Mouse (Mus musculus) midbrain, embryonic 11.5 days (tissue): Measurements from ENCODE around the gene Rps21. TPM values are rescaled to one million over a fixed set of nuclear protein-coding genes. Genes with fewer than 3 reads are reported as not detected.

Source experiments
- ATAC-seq: fragments of 200-750 bp; cut with Nextera tagmentation; 2 replicates; pipeline ENCODE4 v1.8.0; 2017; ENCODE audit warnings: moderate TSS enrichment, moderate library complexity; ENCODE audit not compliant: low FRiP score
- DNase-seq: peaks from one replicate; pipeline ENCODE4 v3.0.0; 2015; ENCODE audit warnings: low spot score; ENCODE audit errors: missing footprints
- H3K27ac ChIP-seq: fragments of 300-500 bp; sonication (generic); 2 replicates; pipeline ENCODE4 v1.5.1; 2014; ENCODE audit warnings: low read depth, low read length
- H3K27me3 ChIP-seq: fragments of 300-500 bp; sonication (generic); 2 replicates; pipeline ENCODE4 v1.6.1; 2014; ENCODE audit warnings: mild to moderate bottlenecking, low read length, moderate library complexity, mixed read lengths; ENCODE audit not compliant: control insufficient read depth, insufficient read depth
- H3K36me3 ChIP-seq: fragments of 300-500 bp; sonication (generic); 2 replicates; pipeline ENCODE4 v1.6.1; 2014; ENCODE audit warnings: mild to moderate bottlenecking, low read length, moderate library complexity, mixed read lengths; ENCODE audit not compliant: control insufficient read depth, insufficient read depth
- H3K4me1 ChIP-seq: fragments of 300-500 bp; sonication (generic); 2 replicates; pipeline ENCODE4 v1.6.1; 2014; ENCODE audit warnings: low read length; ENCODE audit not compliant: control insufficient read depth, insufficient read depth
- H3K4me2 ChIP-seq: fragments of 300-500 bp; sonication (generic); 2 replicates; pipeline ENCODE4 v1.6.1; 2014; ENCODE audit warnings: mild to moderate bottlenecking, moderate library complexity
- H3K4me3 ChIP-seq: fragments of 300-500 bp; sonication (generic); 2 replicates; pipeline ENCODE4 v1.5.1; 2014; ENCODE audit warnings: low read depth, low read length
- H3K9ac ChIP-seq: fragments of 300-500 bp; sonication (generic); 2 replicates; pipeline ENCODE4 v1.6.1; 2014; ENCODE audit warnings: low read length
- H3K9me3 ChIP-seq: fragments of 300-500 bp; sonication (generic); 2 replicates; pipeline ENCODE4 v1.6.1; 2016; ENCODE audit warnings: low read length; ENCODE audit not compliant: control insufficient read depth
- WGBS: fragments of 180-500 bp; shearing (Covaris S2); extraction: QIAGEN DNeasy Blood & Tissue Kit; methylation state at CpG from one replicate; pipeline ENCODE4 v1.1.7; 2014; 5-methylcytosine and 5-hydroxymethylcytosine counted together
- polyA plus RNA-seq: library from polyadenylated mRNA; unstranded; fragments of >200 nt; fragmentation: Nextera tagmentation; extraction: Ambion mirVana; gene quantifications from 2 replicates; pipeline ENCODE4 v1.2.1, GENCODE M21; 2014

Rps21 gene
- polyA plus RNA-seq: 443 and 494 TPM in 2 replicates

DNA sequence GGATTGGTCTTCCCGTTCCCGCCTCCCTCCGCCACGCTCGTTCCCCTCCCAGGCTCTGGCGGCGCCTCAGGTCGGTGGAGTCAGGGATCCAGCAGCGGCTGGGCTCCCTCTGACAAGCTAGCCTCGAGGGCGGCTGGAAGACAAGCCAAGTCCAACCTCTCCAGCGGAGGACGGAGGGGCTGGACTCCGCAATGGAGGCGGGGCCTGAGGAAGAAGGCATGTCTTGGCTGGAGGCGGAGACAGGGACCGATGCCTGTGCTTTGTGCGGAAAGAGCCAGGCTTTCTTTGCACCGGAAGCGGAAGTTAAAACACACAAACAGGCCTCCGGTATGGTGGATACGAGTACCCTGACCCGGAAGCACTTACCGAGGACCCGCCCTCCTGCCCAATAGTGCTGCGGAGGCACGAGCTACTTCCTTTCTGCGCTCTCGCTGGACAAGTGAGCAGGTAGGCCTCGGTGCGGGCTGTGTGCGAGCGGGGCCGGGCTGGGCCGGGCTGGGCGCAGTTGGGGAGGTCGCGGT is at the start of gene Rps21:
Gene Rps21 (plus strand): TSS at position 377 of the 521 bp plus-strand sequence.
- Histone ChIP-seq H3K9me3 (no peaks in the 10 kb centered on the region), H3K27me3 (no peaks in the 10 kb centered on the region), H3K4me2 (peak within 1 kb of the TSS; percentile 82), H3K4me3 (peak within 1 kb of the TSS; percentile 77), H3K36me3 (no peaks in the 10 kb centered on the region), H3K9ac (peak within 1 kb of the TSS; percentile 85), H3K27ac (peak within 1 kb of the TSS; percentile 91), H3K4me1 (peaks cover 13% of the 10 kb centered on the region)
- DNase-seq (peak; percentile 100), ATAC-seq (peak; percentile 96)
- under 1% methylated on average over 38 of the region's 38 CpGs for WGBS

- DNase-seq: peak; percentile 87
- Histone ChIP-seq H3K36me3 (no peaks in the 10 kb centered on the region), H3K4me3 (no peak overlapping the region), H3K9ac (no peak overlapping the region), H3K9me3 (no peaks in the 10 kb centered on the region; the same call in 1 of the 2 replicates), H3K27ac (no peak overlapping the region), H3K4me1 (no peaks in the 10 kb centered on the region), H3K4me2 (no peak overlapping the region), H3K27me3 (no peaks in the 10 kb centered on the region)
- ATAC-seq: no peak
- 70% methylated on average over 7 of the region's 7 CpGs for WGBS
These were observed 49.3 kb upstream of the Rps21 start for GRCm38 (mm10) chr2:180207840-180208239.

GRCm38 (mm10) chr2:180208976-180209375 is 48.2 kb upstream of the Rps21 start:
- ATAC-seq: no peak

DNA sequence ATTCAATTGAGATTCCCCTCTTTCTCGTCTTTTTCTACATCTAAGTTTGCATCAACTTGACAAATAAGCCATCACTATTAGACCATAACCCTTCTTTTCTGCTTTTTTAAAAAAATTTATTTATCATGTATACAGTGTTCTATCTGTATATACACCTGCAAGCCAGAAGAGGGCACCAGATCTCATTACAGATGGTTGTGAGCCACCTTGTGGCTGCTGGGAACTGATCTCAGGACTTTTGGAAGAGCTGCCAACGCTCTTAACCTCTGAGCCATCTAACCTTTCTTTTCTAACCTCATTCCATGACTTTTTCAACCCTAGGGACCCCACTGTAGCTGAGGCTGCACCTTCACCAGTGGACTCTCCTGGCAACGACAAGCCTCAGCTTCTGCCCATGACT is 44.9 kb upstream of the Rps21 start:
- H3K36me3 ChIP-seq: no peaks in the 10 kb centered on the region
- ATAC-seq: no peak
- WGBS: 90% methylated on average over 3 of the region's 3 CpGs
- no peaks in the 10 kb centered on the region for H3K4me1 ChIP-seq
- no peak overlapping the region for H3K27ac ChIP-seq
- H3K4me3 ChIP-seq: no peak overlapping the region
- no peaks in the 10 kb centered on the region; the same call in 1 of the 2 replicates for H3K9me3 ChIP-seq
- no peak for DNase-seq
- H3K9ac ChIP-seq: no peak overlapping the region
- no peak overlapping the region for H3K4me2 ChIP-seq
- H3K27me3 ChIP-seq: no peaks in the 10 kb centered on the region

More at GRCm38 (mm10) chr2:180208976-180209375, 48.2 kb upstream of the Rps21 start:
- no peaks in the 10 kb centered on the region; the same call in 1 of the 2 replicates for H3K9me3 ChIP-seq
- H3K9ac ChIP-seq: no peak overlapping the region
- H3K36me3 ChIP-seq: no peaks in the 10 kb centered on the region
- H3K4me2 ChIP-seq: no peak overlapping the region
- H3K27me3 ChIP-seq: no peaks in the 10 kb centered on the region
- H3K27ac ChIP-seq: no peak overlapping the region
- no peak overlapping the region for H3K4me3 ChIP-seq
- H3K4me1 ChIP-seq: no peaks in the 10 kb centered on the region
- 68% methylated on average over 1 of the region's 1 CpGs for WGBS
- DNase-seq: no peak

DNA sequence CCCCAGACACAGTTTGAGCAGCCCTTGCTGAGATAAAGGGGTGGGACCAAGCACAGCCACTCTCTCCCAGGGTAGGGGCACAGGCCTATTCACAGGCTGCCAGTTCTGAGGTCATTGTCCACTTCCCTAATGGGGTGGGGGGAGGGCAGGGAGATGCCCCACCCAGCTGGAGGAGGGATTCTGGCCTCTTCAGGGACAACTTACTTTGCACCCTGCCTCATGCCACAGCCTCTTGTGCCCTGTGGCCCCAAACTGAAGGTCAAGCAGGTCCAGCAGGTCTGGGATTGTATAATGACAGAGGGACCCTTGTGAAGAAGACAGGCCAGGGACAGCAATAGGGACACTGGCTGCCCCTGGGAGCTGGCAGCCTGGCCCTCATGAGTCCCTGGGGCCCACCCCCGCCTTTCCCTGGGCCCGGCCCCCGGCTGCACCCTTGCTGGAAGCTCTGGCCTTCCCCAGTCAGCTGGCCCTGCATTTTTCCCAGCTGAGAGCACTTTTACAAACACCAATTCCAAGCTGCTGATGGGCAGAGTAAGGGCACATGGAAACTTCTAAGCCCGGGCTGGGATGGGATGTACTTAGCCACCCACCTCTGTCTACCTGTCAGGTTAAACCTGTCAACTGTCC is 42.7 kb upstream of the Rps21 start:
- H3K9me3 ChIP-seq: no peaks in the 10 kb centered on the region; the same call in 1 of the 2 replicates
- no peaks in the 10 kb centered on the region for H3K27me3 ChIP-seq
- H3K9ac ChIP-seq: no peak overlapping the region
- H3K36me3 ChIP-seq: no peaks in the 10 kb centered on the region
- ATAC-seq (no peak), DNase-seq (no peak)
- no peak overlapping the region for H3K4me2 ChIP-seq
- H3K27ac ChIP-seq: no peak overlapping the region
- no peak overlapping the region for H3K4me3 ChIP-seq
- 83% methylated on average over 4 of the region's 4 CpGs for WGBS
- H3K4me1 ChIP-seq: no peaks in the 10 kb centered on the region

GRCm38 (mm10) chr2:180215011-180215461 is 42.1 kb upstream of the Rps21 start:
- Histone ChIP-seq H3K27ac (no peak overlapping the region), H3K4me2 (no peak overlapping the region), H3K36me3 (no peaks in the 10 kb centered on the region), H3K4me3 (no peak overlapping the region), H3K9ac (no peak overlapping the region), H3K4me1 (no peaks in the 10 kb centered on the region), H3K9me3 (no peaks in the 10 kb centered on the region; the same call in 1 of the 2 replicates), H3K27me3 (no peaks in the 10 kb centered on the region)
- no peak for ATAC-seq
- DNase-seq: no peak
- 79% methylated on average over 8 of the region's 8 CpGs for WGBS

- Histone ChIP-seq H3K36me3 (no peaks in the 10 kb centered on the region), H3K4me1 (no peaks in the 10 kb centered on the region), H3K4me2 (no peak overlapping the region), H3K9ac (no peak overlapping the region), H3K27ac (no peak overlapping the region), H3K27me3 (no peaks in the 10 kb centered on the region), H3K9me3 (no peaks in the 10 kb centered on the region; the same call in 1 of the 2 replicates), H3K4me3 (no peak overlapping the region)
- ATAC-seq (no peak), DNase-seq (no peak)
- 74% methylated on average over 6 of the region's 6 CpGs for WGBS
These were observed 41.2 kb upstream of the Rps21 start for GRCm38 (mm10) chr2:180215951-180216350.

GRCm38 (mm10) chr2:180216921-180217320 is 40.3 kb upstream of the Rps21 start:
- WGBS: 59% methylated on average over 5 of the region's 5 CpGs
- Histone ChIP-seq H3K9me3 (no peaks in the 10 kb centered on the region; the same call in 1 of the 2 replicates), H3K4me3 (no peak overlapping the region), H3K4me1 (no peaks in the 10 kb centered on the region), H3K9ac (no peak overlapping the region), H3K27ac (no peak overlapping the region), H3K4me2 (no peak overlapping the region), H3K27me3 (no peaks in the 10 kb centered on the region), H3K36me3 (no peaks in the 10 kb centered on the region)
- no peak for ATAC-seq
- no peak for DNase-seq

GRCm38 (mm10) chr2:180217587-180217986 is 39.6 kb upstream of the Rps21 start:
- Histone ChIP-seq H3K4me1 (no peaks in the 10 kb centered on the region), H3K4me2 (no peak overlapping the region), H3K9me3 (no peaks in the 10 kb centered on the region), H3K27me3 (no peaks in the 10 kb centered on the region), H3K27ac (no peak overlapping the region), H3K9ac (no peak overlapping the region), H3K36me3 (no peaks in the 10 kb centered on the region), H3K4me3 (no peak overlapping the region)
- WGBS: 90% methylated on average over 8 of the region's 8 CpGs
- no peak for ATAC-seq
- DNase-seq: no peak
